Mouse (Mus musculus): ENCODE measurements around the gene Armh3.

The Armh3 gene

DNA sequence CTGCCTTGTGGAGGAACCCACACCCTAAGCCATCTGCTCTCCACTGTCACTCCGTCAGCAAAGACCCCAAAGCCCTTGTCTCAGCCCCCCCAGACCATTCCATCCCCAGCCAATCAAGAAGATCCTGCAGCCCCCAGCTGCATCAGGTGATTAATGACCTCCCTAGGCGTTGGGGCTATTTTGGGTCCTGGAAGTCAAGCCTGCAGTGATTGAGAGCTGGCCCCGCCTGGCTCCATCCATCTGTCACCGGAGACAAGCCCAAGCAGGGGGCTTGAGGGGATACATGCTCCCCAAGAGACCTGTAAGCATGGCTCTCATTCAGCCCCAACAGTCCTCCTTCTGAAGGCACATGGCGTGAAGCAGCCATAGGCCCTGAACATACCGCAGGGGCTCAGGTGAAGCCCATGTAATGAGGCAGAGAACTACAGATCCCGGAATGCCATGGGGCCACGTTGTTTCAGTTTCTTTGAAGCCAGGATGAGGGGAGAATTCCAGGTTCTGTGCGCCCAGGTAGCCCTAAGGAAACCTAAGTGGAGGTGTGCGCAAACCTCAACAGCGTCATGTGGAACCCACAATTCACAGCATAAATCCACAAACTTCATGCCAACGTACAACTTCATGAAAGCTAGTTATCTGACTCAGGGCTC is 187.1 kb downstream of the Armh3 start:
- CTCF ChIA-PET: interaction anchor here in 2 of 4 experiments (0.6 to 1.5 kb wide), 3 partner anchors 34 to 141 kb away, joined by 3 to 5 read pairs (median 4); partner anchors contain the start of gene Npm3 (in 1 of the 2)
- POLR2A ChIA-PET: interaction anchor here in 3 of 4 experiments (0.6 to 2.3 kb wide), 17 partner anchors 9 to 264 kb away, joined by 3 to 12 read pairs (median 3); partner anchors contain the start of genes Mgea5 (in 1 of the 3) and Nolc1 (in 1 of the 3)

DNA sequence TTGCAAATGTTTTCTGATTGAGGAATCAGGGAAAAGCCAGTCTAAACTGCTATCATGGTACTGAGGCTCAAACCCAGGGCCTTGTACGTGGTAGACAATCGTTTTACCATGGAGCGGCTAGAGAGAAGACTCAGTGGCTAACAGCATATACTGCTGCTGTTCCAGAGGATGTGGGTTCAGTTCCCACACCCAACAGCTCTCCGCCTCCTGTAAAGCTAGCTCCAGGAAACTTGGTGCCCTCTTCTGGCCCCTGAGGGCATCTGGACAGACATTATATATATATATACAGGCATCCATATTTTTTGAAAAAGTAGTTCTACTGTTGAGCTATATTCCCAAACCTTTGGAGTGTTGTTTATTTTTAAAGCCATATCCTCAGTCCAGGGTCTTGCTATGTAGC is 190.6 kb downstream of the Armh3 start:
- ChIA-PET POLR2A (interaction anchor here in 3 of 4 experiments (0.7 to 4.3 kb wide), 9 partner anchors 9 to 196 kb away, joined by 3 to 24 read pairs (median 3); no protein-coding TSS in a partner anchor), CTCF (interaction anchor here (0.5 to 1.3 kb wide), 7 partner anchors 15 to 402 kb away, joined by 3 to 10 read pairs (median 3); no protein-coding TSS in a partner anchor)

DNA sequence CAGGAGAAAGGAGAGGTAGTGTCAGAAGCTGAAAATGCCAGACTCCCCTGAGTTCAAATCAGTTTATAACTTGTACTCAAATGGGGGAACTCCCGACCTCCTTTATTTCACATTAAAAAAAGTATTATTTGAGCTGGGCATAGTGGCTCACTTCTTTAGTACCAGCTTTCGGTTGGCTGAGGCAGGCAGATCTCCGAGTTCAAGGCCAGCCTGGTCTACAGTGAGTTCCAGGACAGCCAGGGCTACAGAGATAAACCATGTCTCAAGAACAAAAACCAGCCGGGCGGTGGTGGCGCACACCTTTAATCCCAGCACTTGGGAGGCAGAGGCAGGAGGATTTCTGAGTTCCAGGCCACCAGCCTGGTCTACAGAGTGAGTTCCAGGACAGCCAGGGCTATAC is 192.5 kb downstream of the Armh3 start:
- ChIA-PET CTCF (interaction anchor here (0.7 to 2.0 kb wide), 20 partner anchors 8 to 448 kb away, joined by 3 to 40 read pairs (median 5); partner anchors contain the start of genes Gm17018 (in 1 of the 4), Kcnip2 (in 1 of the 4) and Poll (in 1 of the 4)), POLR2A (interaction anchor here in 3 of 4 experiments (0.5 to 4.3 kb wide), 11 partner anchors 10 to 770 kb away, joined by 3 to 24 read pairs (median 6); partner anchors contain the start of gene Armh3 (in 1 of the 3))

DNA sequence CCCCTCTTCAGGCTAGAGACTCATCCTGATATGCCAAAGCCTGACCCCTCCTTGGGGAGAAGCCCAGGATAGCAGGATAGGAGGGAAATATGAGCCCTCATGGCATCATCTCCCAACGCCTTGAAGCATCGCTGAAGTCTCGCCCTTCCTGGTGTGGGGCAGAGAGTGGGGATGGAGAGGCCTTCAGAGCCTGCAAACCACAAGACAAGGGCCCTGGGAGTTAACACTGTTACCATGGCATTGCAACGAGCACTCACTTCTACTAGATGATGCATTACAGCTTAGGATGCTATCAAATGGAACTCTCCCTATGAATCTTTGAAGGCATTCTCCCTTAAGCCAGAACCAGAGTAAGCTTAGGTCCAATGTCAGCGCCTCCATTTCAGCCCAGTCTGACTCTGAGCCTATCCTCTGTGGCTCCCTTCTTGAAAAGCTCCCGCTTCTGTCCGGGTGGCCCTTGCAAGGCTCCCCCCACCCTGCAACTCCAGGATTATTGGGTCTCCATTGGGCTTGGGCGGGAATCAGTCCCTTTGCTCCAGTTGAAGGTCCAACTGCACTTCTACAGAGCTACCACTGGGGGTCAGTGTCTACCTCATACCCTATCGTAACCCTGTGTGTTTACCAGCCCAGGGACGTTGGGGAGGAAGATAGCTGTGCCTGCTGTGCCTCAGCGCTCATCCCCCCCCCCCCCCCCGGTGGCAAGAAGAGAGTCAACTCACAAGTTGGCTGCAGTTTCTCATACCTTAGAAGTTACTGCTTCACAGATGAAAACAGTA is 193.5 kb downstream of the Armh3 start:
- ChIA-PET POLR2A (interaction anchor here in 3 of 4 experiments (0.7 to 4.3 kb wide), 24 partner anchors 8 to 1785 kb away, joined by 3 to 24 read pairs (median 5); partner anchors contain the start of genes Kcnip2 (in 2 of the 3) and Armh3 (in 1 of the 3)), CTCF (interaction anchor here (0.5 to 2.0 kb wide), 65 partner anchors 8 to 1644 kb away, joined by 3 to 40 read pairs (median 4); partner anchors contain the start of genes Kcnip2 (in 2 of the 4), Gm17018 (in 1 of the 4), Poll (in 1 of the 4) and Sufu (in 1 of the 4))

DNA sequence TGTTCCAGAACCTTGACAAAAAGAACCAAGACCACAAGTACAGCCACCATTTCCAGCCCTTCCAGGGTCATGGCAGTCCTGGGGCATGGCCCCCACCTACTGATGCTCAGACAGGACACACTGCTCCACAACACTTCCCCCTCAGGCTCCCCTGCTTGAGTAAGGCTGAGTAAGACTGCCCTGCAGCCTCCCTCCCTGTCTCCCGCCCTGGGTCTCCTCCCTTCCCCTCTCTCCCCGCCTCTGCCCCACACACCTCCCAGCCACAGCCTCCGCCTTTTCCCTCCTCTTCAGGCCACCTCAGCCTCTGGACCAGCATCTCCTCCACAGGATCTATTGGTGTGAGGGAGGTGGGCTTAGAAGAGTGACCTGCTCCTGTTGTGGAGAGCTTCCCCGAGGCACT is 194.9 kb downstream of the Armh3 start:
- CTCF ChIA-PET: interaction anchor here in 1 of 4 experiments (0.7 kb wide), 1 partner anchor 8 kb away, joined by 4 read pairs; no protein-coding TSS in a partner anchor

DNA sequence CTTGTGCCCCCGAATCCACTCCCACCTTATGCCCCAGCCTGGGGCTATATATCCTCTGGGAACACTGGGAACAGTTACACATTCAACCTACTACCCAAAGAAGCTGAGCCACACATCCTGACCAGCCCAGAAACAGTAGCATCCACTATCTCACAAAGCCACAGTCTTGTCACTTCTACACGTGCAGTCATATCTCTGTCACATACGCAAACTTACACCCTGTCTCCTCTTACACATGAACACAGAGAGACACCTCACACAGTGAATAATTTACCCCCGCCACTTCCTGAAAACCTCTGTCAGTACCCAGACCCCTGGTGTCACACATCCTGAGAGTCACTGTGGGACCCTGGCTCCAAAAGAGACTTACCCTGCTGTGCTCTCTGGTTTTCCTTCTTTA is 195.6 kb downstream of the Armh3 start:
- CTCF ChIA-PET: interaction anchor here in 1 of 4 experiments (0.6 kb wide), 1 partner anchor 687 kb away, joined by 11 read pairs; no protein-coding TSS in a partner anchor
- POLR2A ChIA-PET: interaction anchor here in 1 of 4 experiments (0.5 to 1.3 kb wide), 2 partner anchors 13 to 14 kb away, joined by 3 to 4 read pairs; no protein-coding TSS in a partner anchor

More for the DNA sequence above, 194.9 kb downstream of the Armh3 start:
- POLR2A ChIA-PET: interaction anchor here in 1 of 4 experiments (1.3 kb wide), 1 partner anchor 13 kb away, joined by 4 read pairs; no protein-coding TSS in a partner anchor

DNA sequence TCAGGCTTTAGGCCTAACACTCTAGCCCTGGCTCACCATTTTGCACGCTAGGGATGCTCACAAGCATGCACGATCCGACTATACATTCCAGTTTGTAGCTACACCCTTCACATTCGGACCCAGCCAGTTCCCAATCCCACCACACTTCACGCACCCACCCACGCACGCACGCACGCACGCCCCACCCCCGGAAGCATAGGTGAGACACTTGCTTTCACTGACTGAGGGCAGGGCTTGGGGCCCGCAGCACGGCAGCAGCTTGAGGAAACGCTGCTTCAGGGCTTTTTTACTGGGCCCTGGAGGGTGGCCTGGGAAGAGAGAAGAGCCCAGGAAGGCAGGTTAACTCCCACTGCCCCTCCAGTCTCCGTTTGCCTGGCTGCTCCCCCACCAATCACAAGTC is 201.4 kb downstream of the Armh3 start:
- ChIA-PET CTCF (interaction anchor here in 3 of 4 experiments (0.6 to 4.6 kb wide), 7 partner anchors 8 to 704 kb away, joined by 3 to 40 read pairs (median 5); partner anchors contain the start of gene Kcnip2 (in 1 of the 3)), POLR2A (interaction anchor here in 3 of 4 experiments (0.6 to 2.7 kb wide), 16 partner anchors 10 to 278 kb away, joined by 3 to 24 read pairs (median 4); partner anchors contain the start of genes Mgea5 (in 2 of the 3), Kcnip2 (in 1 of the 3) and Nolc1 (in 1 of the 3))

DNA sequence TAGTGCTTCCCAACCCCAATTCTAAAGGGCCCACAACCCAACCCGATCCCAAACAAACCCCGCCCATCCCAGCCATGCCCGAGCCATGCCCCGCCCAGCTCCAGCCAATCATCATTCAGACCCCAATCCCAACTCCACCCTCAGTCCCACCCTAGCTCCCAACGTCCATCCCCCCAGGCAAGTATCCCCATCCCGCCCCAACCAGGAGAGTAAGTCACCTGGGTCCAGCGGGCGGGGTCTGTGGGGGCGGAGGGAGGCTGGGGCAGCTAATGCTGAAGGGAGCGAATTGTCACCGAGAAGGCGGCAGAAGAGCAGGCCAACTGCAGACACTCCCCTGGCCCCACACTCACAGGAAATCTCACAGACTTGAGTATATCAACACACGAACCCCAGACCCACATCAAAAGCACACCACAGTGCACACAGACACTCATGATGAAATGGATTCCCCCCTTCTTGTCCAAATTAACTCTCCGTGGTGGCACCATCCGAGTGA is 202.2 kb downstream of the Armh3 start:
- ChIA-PET CTCF (interaction anchor here in 3 of 4 experiments (0.6 to 4.6 kb wide), 18 partner anchors 9 to 1141 kb away, joined by 3 to 40 read pairs (median 4); partner anchors contain the start of gene Kcnip2 (in 1 of the 3)), POLR2A (interaction anchor here in 3 of 4 experiments (0.6 to 2.7 kb wide), 30 partner anchors 9 to 280 kb away, joined by 3 to 24 read pairs (median 4); partner anchors contain the start of genes Kcnip2 (in 2 of the 3), Mgea5 (in 2 of the 3) and Nolc1 (in 2 of the 3))

DNA sequence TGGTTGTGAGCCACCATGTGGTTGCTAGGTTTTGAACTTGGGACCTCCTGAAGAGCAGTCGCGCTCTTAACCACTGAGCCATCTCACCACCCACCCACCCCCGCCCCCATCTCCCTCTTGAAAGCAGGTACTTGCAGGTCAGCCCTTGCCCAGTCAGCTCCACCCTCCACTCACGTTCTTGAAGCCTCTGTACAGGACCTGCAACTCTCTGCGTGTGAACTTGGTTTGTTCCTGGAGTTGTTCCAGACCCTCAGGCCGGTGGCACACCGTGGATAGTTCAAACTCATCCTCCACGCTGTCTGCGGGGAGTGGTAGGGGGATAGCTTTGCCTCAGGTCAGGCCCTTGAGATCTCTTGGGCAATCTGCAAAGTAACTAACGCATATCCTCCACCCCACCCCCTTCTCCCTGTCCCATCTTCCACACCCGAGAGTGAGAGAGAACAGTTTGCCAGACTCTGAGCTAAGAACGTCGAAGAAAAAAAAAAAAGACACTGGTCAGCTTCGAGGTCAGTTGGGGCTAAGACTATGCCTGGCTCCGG is 202.8 kb downstream of the Armh3 start:
- POLR2A ChIA-PET: interaction anchor here in 3 of 4 experiments (0.5 to 2.7 kb wide), 31 partner anchors 9 to 1746 kb away, joined by 3 to 24 read pairs (median 4); partner anchors contain the start of genes Kcnip2 (in 2 of the 3), Mgea5 (in 2 of the 3) and Nolc1 (in 2 of the 3)
- CTCF ChIA-PET: interaction anchor here (0.5 to 4.6 kb wide), 19 partner anchors 8 to 1140 kb away, joined by 3 to 40 read pairs (median 4); partner anchors contain the start of gene Kcnip2 (in 1 of the 4)

DNA sequence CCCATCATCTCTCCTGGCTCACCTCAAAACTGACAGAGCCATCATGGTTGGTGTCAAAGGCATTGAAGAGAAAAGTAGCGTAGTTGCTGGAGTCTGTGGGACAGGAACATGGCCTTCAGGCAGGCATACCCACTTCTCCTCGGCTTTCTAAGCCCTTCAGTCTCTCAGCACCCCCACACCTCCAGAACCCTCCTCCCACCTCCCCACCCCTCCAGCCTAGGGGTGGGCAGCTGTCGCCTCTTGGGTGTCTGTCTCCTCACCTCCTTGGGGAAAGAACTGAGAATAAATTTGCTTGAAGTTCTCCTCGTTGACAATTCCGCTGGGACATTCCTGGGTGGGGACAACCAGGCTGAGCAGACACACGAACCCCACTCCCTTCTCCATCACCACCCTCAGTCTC is 203.6 kb downstream of the Armh3 start:
- CTCF ChIA-PET: interaction anchor here in 2 of 4 experiments (0.8 to 4.6 kb wide), 2 partner anchors 10 to 11 kb away, joined by 3 to 40 read pairs; no protein-coding TSS in a partner anchor
- POLR2A ChIA-PET: interaction anchor here in 2 of 4 experiments (0.9 to 2.7 kb wide), 9 partner anchors 8 to 250 kb away, joined by 3 to 24 read pairs (median 5); partner anchors contain the start of gene Mgea5 (in 1 of the 2)

DNA sequence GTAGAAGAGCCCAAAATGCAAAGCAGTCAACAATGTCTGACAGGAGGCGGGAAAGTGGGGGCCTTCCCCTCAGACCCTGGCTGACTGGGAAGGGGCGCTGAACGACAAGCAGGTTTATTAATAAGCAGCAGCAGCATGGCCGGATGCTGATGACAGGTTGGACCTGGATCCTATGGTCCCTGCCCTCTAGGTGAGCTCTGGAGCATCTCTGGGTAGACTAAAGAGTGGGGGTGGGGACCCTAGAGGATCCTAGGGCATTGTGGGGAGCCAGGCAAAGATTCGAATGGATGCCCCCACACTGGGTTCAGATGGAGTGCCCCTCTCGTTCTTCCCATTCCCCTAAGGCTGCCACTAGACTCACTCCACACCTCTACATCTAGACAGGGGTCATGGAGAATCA is 205.9 kb downstream of the Armh3 start:
- ChIA-PET POLR2A (interaction anchor here in 1 of 4 experiments (1.4 to 27.3 kb wide), 2 partner anchors 13 to 34 kb away, joined by 3 to 671 read pairs; partner anchors contain the start of genes Fgf8 and Npm3), CTCF (no interaction called here)

DNA sequence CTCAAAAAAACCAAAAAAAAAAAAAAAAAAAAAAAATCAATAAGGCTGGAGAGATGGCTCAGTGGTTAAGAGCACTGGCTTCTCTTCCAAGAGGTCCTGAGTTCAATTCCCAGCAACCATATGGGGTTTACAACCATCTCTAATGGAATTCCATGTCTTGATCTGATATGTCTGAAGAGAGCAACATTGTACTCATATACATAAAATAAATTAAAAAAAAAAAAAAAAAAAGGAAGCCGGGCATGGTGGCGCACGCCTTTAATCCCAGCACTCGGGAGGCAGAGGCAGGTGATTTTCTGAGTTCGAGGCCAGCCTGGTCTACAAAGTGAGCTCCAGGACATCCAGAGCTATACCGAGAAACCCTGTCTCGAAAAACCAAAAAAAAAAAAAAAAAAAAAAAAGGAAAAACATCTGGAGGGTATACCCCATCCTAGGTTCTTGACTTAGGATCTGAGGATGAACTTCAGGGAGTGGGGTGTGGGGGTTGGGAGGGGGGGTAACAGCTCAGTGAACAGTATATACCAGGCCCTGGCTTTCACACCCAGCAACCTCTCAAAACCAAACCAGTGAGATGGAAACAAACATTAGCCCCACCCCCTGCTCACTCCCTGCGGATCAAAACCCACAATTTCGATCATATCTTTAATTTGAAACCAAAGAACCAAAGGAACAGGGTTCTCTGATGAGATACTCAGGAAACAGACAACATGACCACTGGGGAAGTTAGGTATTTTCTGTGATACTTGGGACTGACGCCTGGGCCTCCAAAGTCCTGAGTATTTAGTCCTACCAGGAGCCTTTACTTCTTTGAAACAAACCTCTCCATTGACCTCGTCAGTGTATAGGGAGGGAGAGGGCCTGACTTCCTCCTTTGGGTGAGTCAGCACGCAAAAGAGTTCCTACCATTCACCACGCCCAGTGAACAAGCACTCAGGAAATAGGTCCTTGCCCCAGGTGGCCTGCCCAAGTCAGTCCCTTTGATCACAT is 208.1 kb downstream of the Armh3 start:
- ChIA-PET CTCF (interaction anchor here in 3 of 4 experiments (0.6 to 1.0 kb wide), 6 partner anchors 10 to 156 kb away, joined by 3 to 11 read pairs (median 6); no protein-coding TSS in a partner anchor), POLR2A (interaction anchor here in 2 of 4 experiments (0.6 to 27.3 kb wide), 11 partner anchors 10 to 678 kb away, joined by 3 to 671 read pairs (median 4); partner anchors contain the start of genes Fgf8 (in 1 of the 2) and Npm3 (in 1 of the 2))

DNA sequence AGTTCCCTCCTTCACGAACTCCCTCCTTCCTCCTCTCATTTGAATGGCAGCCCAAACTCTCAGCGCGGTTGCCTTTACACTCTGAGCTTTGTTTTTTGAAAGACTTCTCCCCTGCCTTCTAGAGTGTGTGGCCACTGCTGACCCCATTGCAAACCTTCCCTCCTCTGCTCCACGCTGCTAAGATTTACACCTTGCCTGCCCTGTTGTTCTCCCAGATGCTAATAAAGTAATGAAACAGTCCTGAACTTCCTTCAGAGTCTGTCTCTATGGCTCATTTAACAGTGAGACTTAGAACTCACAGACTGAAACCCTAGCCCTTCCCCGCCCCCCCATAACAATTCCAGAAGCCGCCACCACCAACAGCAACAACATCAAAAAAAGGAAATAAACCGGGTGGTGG is 208.9 kb downstream of the Armh3 start:
- CTCF ChIA-PET: interaction anchor here in 3 of 4 experiments (0.5 to 2.2 kb wide), 8 partner anchors 13 to 803 kb away, joined by 3 to 11 read pairs (median 6); no protein-coding TSS in a partner anchor

DNA sequence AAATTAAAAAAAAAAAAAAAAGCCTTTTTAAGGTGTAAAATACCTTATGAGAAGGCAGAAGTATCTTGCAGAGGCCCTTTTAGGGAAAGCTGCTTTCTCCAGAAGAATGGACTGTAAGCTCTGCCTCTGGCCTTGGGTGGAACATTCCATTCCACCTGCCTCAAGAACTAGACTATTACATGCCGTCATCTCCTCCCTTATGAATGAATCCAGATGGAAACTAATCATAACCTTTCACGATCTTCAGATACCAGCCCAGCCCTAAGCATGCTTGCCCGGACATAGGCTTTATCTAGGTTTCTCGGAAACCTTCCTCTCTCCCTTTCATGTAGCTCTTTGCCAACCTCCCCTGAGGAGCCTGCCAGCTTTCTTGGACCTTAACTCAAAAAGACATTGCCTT is 210.0 kb downstream of the Armh3 start:
- ChIA-PET CTCF (interaction anchor here (0.6 to 2.2 kb wide), 10 partner anchors 17 to 1111 kb away, joined by 3 to 8 read pairs (median 5); no protein-coding TSS in a partner anchor), POLR2A (interaction anchor here (0.6 to 27.3 kb wide), 14 partner anchors 10 to 1506 kb away, joined by 3 to 671 read pairs (median 4); partner anchors contain the start of genes Fgf8 (in 1 of the 4), Hps6 (in 1 of the 4) and Npm3 (in 1 of the 4))

More for the DNA sequence above, 208.9 kb downstream of the Armh3 start:
- POLR2A ChIA-PET: interaction anchor here in 3 of 4 experiments (0.6 to 27.3 kb wide), 9 partner anchors 11 to 678 kb away, joined by 3 to 671 read pairs (median 4); partner anchors contain the start of genes Elovl3 (in 1 of the 3), Fgf8 (in 1 of the 3) and Npm3 (in 1 of the 3)

DNA sequence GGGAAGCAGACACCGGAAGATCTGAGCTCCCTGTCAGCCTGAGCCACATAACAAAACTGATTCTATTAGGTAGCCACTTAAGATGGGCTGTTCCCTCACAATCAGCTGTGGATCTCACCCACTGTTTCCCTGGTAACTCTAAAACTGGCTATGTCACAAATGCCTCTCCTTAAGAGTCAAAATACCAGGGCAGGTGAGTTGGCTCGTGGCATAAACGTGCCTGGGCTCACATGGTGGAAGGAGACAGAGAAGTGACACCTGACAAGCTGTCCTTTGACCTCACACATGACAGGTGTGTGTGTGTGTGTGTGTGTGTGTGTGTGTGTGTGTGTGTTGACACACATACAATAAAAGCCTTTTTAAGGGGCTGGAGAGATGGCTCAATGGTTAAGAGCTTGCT is 210.8 kb downstream of the Armh3 start:
- CTCF ChIA-PET: interaction anchor here in 3 of 4 experiments (1.3 to 2.2 kb wide), 5 partner anchors 17 to 214 kb away, joined by 3 to 8 read pairs (median 5); no protein-coding TSS in a partner anchor
- POLR2A ChIA-PET: interaction anchor here in 3 of 4 experiments (0.5 to 27.3 kb wide), 14 partner anchors 8 to 259 kb away, joined by 3 to 671 read pairs (median 6); partner anchors contain the start of genes Fgf8 (in 1 of the 3), Ldb1 (in 1 of the 3), Npm3 (in 1 of the 3) and Pprc1 (in 1 of the 3)

All from embryonic stem cell, embryonic (primary cell).